In the genomic region with DNA sequence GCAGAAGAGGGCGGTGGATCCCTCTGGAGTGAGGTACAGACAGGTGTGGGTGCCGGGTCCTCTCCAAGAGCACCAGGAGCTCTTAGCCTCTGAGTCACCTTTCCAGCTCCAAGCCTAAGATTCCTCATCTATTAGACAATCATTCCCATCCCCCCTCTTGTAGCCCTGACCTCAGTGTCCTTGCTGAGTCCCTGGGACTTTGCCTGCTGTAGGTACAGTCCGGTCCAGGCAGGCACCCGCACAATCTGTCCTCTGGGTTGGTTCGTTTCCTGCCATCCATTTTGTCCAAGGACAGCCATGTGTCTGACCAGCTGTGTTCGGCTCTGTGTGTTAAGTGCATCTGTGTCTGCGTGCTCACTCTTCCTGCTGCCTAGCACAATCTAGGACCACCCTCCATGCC, we compare ENCODE assay signal across 8 mouse cellular contexts. TPM values are rescaled to one million over a fixed set of nuclear protein-coding genes. Genes with fewer than 3 reads are reported as not detected.
A peak's percentile ranks its signal among the peaks of the same experiment; 100 is the strongest.
DNase-seq lines count a peak whose midpoint lies in the region; ATAC-seq and TF ChIP-seq lines count a peak whose summit lies in the region.

No protein-coding gene starts in this region.

- H3K9me3 ChIP-seq in lung, embryonic 14.5 days (ENCODE audit: low read depth, low read length) = no peaks in the 10 kb centered on the region
- H3K9me3 ChIP-seq in hindbrain, embryonic 11.5 days (ENCODE audit: control insufficient read depth, low read length) = no peaks in the 10 kb centered on the region
- no peaks in the 10 kb centered on the region for H3K9me3 ChIP-seq in neural tube, embryonic 15.5 days (replicated peaks)

- H3K27me3 ChIP-seq in lung, embryonic 14.5 days (ENCODE audit: insufficient read depth, low read length) = no peaks in the 10 kb centered on the region
- no peaks in the 10 kb centered on the region for H3K27me3 ChIP-seq in hindbrain, embryonic 11.5 days (ENCODE audit: control insufficient read depth, insufficient read depth, low read length)
- H3K27me3 ChIP-seq in neural tube, embryonic 15.5 days (replicated peaks) = no peaks in the 10 kb centered on the region

- no peak for TF ChIP-seq CTCF in lung, embryonic 14.5 days (IDR thresholded peaks at IDR 0.05; ENCODE audit: low read depth)
- no peak for TF ChIP-seq CTCF in lung, adult 2 months (IDR thresholded peaks at IDR 0.05; ENCODE audit: insufficient read depth, low read length)

- 59% methylated on average over 7 of the region's 7 CpGs for WGBS in lung, embryonic 14.5 days
- 78% methylated on average over 7 of the region's 7 CpGs for WGBS in lung, adult 2 months
- whole genome bisulfite sequencing in hindbrain, embryonic 11.5 days = 68% methylated on average over 7 of the region's 7 CpGs
- WGBS in neural tube, embryonic 15.5 days = 71% methylated on average over 7 of the region's 7 CpGs

- TF ChIP-seq POLR2A in lung, adult 2 months (IDR thresholded peaks at IDR 0.05; ENCODE audit: borderline replicate concordance, extremely low read depth, low read depth, low read length) = no peak

- peak; percentile 68 for DNase-seq in adrenal gland, adult 2 months
- DNase-seq in adrenal gland, postnatal 4 days (ENCODE audit: low spot score in 2 of 2) = no peak
- no peak for DNase-seq in lung, embryonic 14.5 days
- no peak for DNase-seq in lung, adult 2 months
- DNase-seq in hindbrain, embryonic 11.5 days (ENCODE audit: low spot score) = no peak
- no peak for DNase-seq in lung, adult 18-20 months
- no peak for DNase-seq in gastrocnemius, adult 18-20 months (ENCODE audit: low spot score)

- no peak for ATAC-seq in lung, embryonic 14.5 days (ENCODE audit: insufficient read depth)
- peak; percentile 36 for ATAC-seq in hindbrain, embryonic 11.5 days (ENCODE audit: low FRiP score)
- 0 out of 2 replicates have a peak, but pooled peaks have one; percentile 7 for ATAC-seq in neural tube, embryonic 15.5 days (ENCODE audit: low FRiP score)

- H3K4me2 ChIP-seq in lung, embryonic 14.5 days = no peak overlapping the region
- no peak overlapping the region for H3K4me2 ChIP-seq in hindbrain, embryonic 11.5 days (replicated peaks; ENCODE audit: low read depth, low read length)
- no peak overlapping the region for H3K4me2 ChIP-seq in neural tube, embryonic 15.5 days

- H3K36me3 ChIP-seq in lung, embryonic 14.5 days (ENCODE audit: insufficient read depth) = peaks cover 38% of the 10 kb centered on the region
- 0 out of 2 replicates have a peak, but pooled peaks cover 10% of the 10 kb centered on the region for H3K36me3 ChIP-seq in hindbrain, embryonic 11.5 days (ENCODE audit: control insufficient read depth, insufficient read depth, low read length)
- peaks cover 29% of the 10 kb centered on the region for H3K36me3 ChIP-seq in neural tube, embryonic 15.5 days

- no peak overlapping the region for H3K4me3 ChIP-seq in lung, embryonic 14.5 days (ENCODE audit: low read depth, low read length)
- no peak overlapping the region for H3K4me3 ChIP-seq in lung, adult 2 months (replicated peaks; ENCODE audit: extremely low read depth, low read depth, low read length)
- no peak overlapping the region for H3K4me3 ChIP-seq in hindbrain, embryonic 11.5 days (ENCODE audit: low read depth, low read length)
- no peak overlapping the region for H3K4me3 ChIP-seq in neural tube, embryonic 15.5 days (replicated peaks)

- H3K4me1 ChIP-seq in lung, embryonic 14.5 days (ENCODE audit: insufficient read depth) = no peaks in the 10 kb centered on the region
- no peaks in the 10 kb centered on the region for H3K4me1 ChIP-seq in lung, adult 2 months (ENCODE audit: control insufficient read depth, insufficient read depth, low read length)
- peaks cover 3% of the 10 kb centered on the region for H3K4me1 ChIP-seq in hindbrain, embryonic 11.5 days (replicated peaks; ENCODE audit: control insufficient read depth, insufficient read depth, low read length)
- peaks cover 12% of the 10 kb centered on the region for H3K4me1 ChIP-seq in neural tube, embryonic 15.5 days

- peak overlapping the region; percentile 14; the same call in 1 of the 2 replicates for H3K27ac ChIP-seq in lung, embryonic 14.5 days (ENCODE audit: low read depth)
- H3K27ac ChIP-seq in hindbrain, embryonic 11.5 days (ENCODE audit: low read depth, low read length) = peak overlapping the region; percentile 73
- H3K27ac ChIP-seq in neural tube, embryonic 15.5 days (replicated peaks) = peak overlapping the region; percentile 58; the same call in 1 of the 2 replicates

- H3K9ac ChIP-seq in lung, embryonic 14.5 days = no peak overlapping the region
- H3K9ac ChIP-seq in hindbrain, embryonic 11.5 days (ENCODE audit: low read depth, low read length) = no peak overlapping the region
- H3K9ac ChIP-seq in neural tube, embryonic 15.5 days (replicated peaks) = no peak overlapping the region

RNA-seq across cellular contexts. Expression of a gene that starts 12.5 kb away (rescaled TPM):
- 10 to 100 TPM in 1 of 2 experiments, 1 to 10 TPM in 1; 9.5 to 24.4 TPM for total RNA-seq in adrenal gland, adult 2 months (2021)
- 9.5 and 15.8 TPM in 2 replicates for polyA plus RNA-seq in adrenal gland, adult 2 months (2012; rRNA removed)
- total RNA-seq in adrenal gland, postnatal 4 days (2021) = 10 to 100 TPM; 27.9 to 29.8 TPM
- polyA plus RNA-seq in lung, embryonic 14.5 days (2014; fragmentation: Nextera tagmentation; extraction: Ambion mirVana) = 29.0 and 30.9 TPM in 2 replicates
- 9.5 and 14.7 TPM in 2 replicates for polyA plus RNA-seq in lung, adult 2 months (2012; rRNA removed)
- polyA plus RNA-seq in hindbrain, embryonic 11.5 days (2014; fragmentation: Nextera tagmentation; extraction: Ambion mirVana) = 38.3 and 41.4 TPM in 2 replicates
- polyA plus RNA-seq in neural tube, embryonic 15.5 days (2015; fragmentation: Nextera tagmentation; extraction: Ambion mirVana) = 33.0 and 35.0 TPM in 2 replicates
- 1 to 10 TPM; 3.1 to 3.3 TPM for total RNA-seq in gastrocnemius, adult 18-20 months (2021)

RNA-seq across cellular contexts. Expression of a gene that starts 16.3 kb away (rescaled TPM):
- 1 to 10 TPM; 1.4 to 3.7 TPM for total RNA-seq in adrenal gland, adult 2 months (2021)
- polyA plus RNA-seq in adrenal gland, adult 2 months (2012; rRNA removed) = 4.8 and 6.5 TPM in 2 replicates
- 1 to 10 TPM; 4.2 to 5.6 TPM for total RNA-seq in adrenal gland, postnatal 4 days (2021)
- polyA plus RNA-seq in lung, embryonic 14.5 days (2014; fragmentation: Nextera tagmentation; extraction: Ambion mirVana) = 9.5 and 10.3 TPM in 2 replicates
- polyA plus RNA-seq in lung, adult 2 months (2012; rRNA removed) = 2.6 and 4.1 TPM in 2 replicates
- polyA plus RNA-seq in hindbrain, embryonic 11.5 days (2014; fragmentation: Nextera tagmentation; extraction: Ambion mirVana) = 6.7 and 7.0 TPM in 2 replicates
- 6.4 and 7.2 TPM in 2 replicates for polyA plus RNA-seq in neural tube, embryonic 15.5 days (2015; fragmentation: Nextera tagmentation; extraction: Ambion mirVana)
- 10 to 100 TPM in 1 of 2 experiments, 1 to 10 TPM in 1; 3.8 to 10.7 TPM for total RNA-seq in gastrocnemius, adult 18-20 months (2021)

RNA-seq across cellular contexts. Expression of a gene that starts 27.9 kb away (rescaled TPM):
- 1 to 10 TPM; 4.6 to 6.6 TPM for total RNA-seq in adrenal gland, adult 2 months (2021)
- polyA plus RNA-seq in adrenal gland, adult 2 months (2012; rRNA removed) = 4.0 and 4.4 TPM in 2 replicates
- 10 to 100 TPM; 13.4 to 14.2 TPM for total RNA-seq in adrenal gland, postnatal 4 days (2021)
- 2.2 and 3.2 TPM in 2 replicates for polyA plus RNA-seq in lung, embryonic 14.5 days (2014; fragmentation: Nextera tagmentation; extraction: Ambion mirVana)
- 5.5 and 6.2 TPM in 2 replicates for polyA plus RNA-seq in lung, adult 2 months (2012; rRNA removed)
- 4.5 and 4.8 TPM in 2 replicates for polyA plus RNA-seq in hindbrain, embryonic 11.5 days (2014; fragmentation: Nextera tagmentation; extraction: Ambion mirVana)
- 3.3 and 3.9 TPM in 2 replicates for polyA plus RNA-seq in neural tube, embryonic 15.5 days (2015; fragmentation: Nextera tagmentation; extraction: Ambion mirVana)
- total RNA-seq in gastrocnemius, adult 18-20 months (2021) = 1 to 10 TPM; 1.5 to 2.1 TPM

RNA-seq across cellular contexts. Expression of a gene that starts 59.0 kb away (rescaled TPM):
- 100 to 1,000 TPM in 1 of 2 experiments, 10 to 100 TPM in 1; 57.1 to 103 TPM for total RNA-seq in adrenal gland, adult 2 months (2021)
- polyA plus RNA-seq in adrenal gland, adult 2 months (2012; rRNA removed) = 21.9 and 40.8 TPM in 2 replicates
- 100 to 1,000 TPM; 114 to 116 TPM for total RNA-seq in adrenal gland, postnatal 4 days (2021)
- polyA plus RNA-seq in lung, embryonic 14.5 days (2014; fragmentation: Nextera tagmentation; extraction: Ambion mirVana) = 191 and 196 TPM in 2 replicates
- polyA plus RNA-seq in lung, adult 2 months (2012; rRNA removed) = 42.3 and 52.7 TPM in 2 replicates
- polyA plus RNA-seq in hindbrain, embryonic 11.5 days (2014; fragmentation: Nextera tagmentation; extraction: Ambion mirVana) = 212 and 221 TPM in 2 replicates
- polyA plus RNA-seq in neural tube, embryonic 15.5 days (2015; fragmentation: Nextera tagmentation; extraction: Ambion mirVana) = 145 and 160 TPM in 2 replicates
- total RNA-seq in gastrocnemius, adult 18-20 months (2021) = 10 to 100 TPM; 25.1 to 29.4 TPM

Comparison
In these comparisons a context has a peak if more than half of its experiments do, and no peak if none do; other contexts are left out.
1. H3K27ac ChIP-seq: peak in every context shown above with its lines; median percentile 73 in hindbrain, embryonic 11.5 days; 58 in neural tube, embryonic 15.5 days; 14 in lung, embryonic 14.5 days.